Mouse (Mus musculus) ES-E14 (cell line): ENCODE measurements around the gene Olfr266. TPM values are rescaled to one million over a fixed set of nuclear protein-coding genes. Genes with fewer than 3 reads are reported as not detected.

Source experiments
- DNase-seq: peaks from one replicate; pipeline ENCODE4 v3.0.0-alpha.2; 2013; ENCODE audit warnings: low read depth, low spot score
- H3K27ac ChIP-seq: 2 replicates; pipeline ENCODE4 v1.5.1; 2012; ENCODE audit warnings: low read depth, mild to moderate bottlenecking, low read length, moderate library complexity, mixed read lengths; ENCODE audit not compliant: poor library complexity, insufficient read depth, severe bottlenecking
- H3K36me3 ChIP-seq: 2 replicates; pipeline ENCODE4 v1.6.1; 2012; ENCODE audit warnings: mild to moderate bottlenecking, low read length, moderate library complexity, mixed read lengths; ENCODE audit not compliant: control insufficient read depth, poor library complexity, insufficient read depth, severe bottlenecking
- H3K4me1 ChIP-seq, 2 experiments: fragments of 150-350 bp in 1 of 2; sonication (generic) in 1 of 2; 2 replicates each; pipeline ENCODE4 v1.6.1; 2012; ENCODE audit warnings: low read length in 2 of 2, mild to moderate bottlenecking in 1 of 2, mixed read lengths in 1 of 2; ENCODE audit not compliant: control insufficient read depth in 2 of 2, insufficient read depth in 2 of 2, poor library complexity in 1 of 2
- H3K4me3 ChIP-seq, 2 experiments: fragments of 150-350 bp in 1 of 2; sonication (generic) in 1 of 2; 2 replicates each; pipeline ENCODE4 v1.5.1; 2012; ENCODE audit warnings: low read length in 2 of 2, low read depth in 1 of 2, mild to moderate bottlenecking in 1 of 2, mixed read lengths in 1 of 2; ENCODE audit not compliant: insufficient read depth in 1 of 2, poor library complexity in 1 of 2, severe bottlenecking in 1 of 2
- H3K9ac ChIP-seq: 2 replicates; pipeline ENCODE4 v1.6.1; 2012; ENCODE audit warnings: low read depth, mild to moderate bottlenecking, low read length, mixed read lengths; ENCODE audit not compliant: poor library complexity, insufficient read depth, severe bottlenecking
- H3K9me3 ChIP-seq: fragments of 150-350 bp; sonication (generic); 2 replicates; pipeline ENCODE4 v1.6.1; 2012; ENCODE audit warnings: low read depth, mild to moderate bottlenecking, low read length; ENCODE audit not compliant: control insufficient read depth, insufficient read depth
- CHD2 ChIP-seq: IDR thresholded peaks from 2 replicates; pipeline ENCODE4 v1.6.1; 2014; ENCODE audit warnings: mild to moderate bottlenecking, low read depth, low read length, inconsistent platforms
- HCFC1 ChIP-seq: IDR thresholded peaks from 2 replicates; pipeline ENCODE4 v1.6.1; 2012; ENCODE audit warnings: low read length, inconsistent platforms, borderline replicate concordance; ENCODE audit not compliant: insufficient read depth
- MAFK ChIP-seq: IDR thresholded peaks from 2 replicates; pipeline ENCODE4 v1.6.1; 2014; ENCODE audit warnings: mild to moderate bottlenecking, low read depth, low read length, inconsistent platforms; ENCODE audit not compliant: insufficient read depth
- ZC3H11A ChIP-seq: IDR thresholded peaks from 2 replicates; pipeline ENCODE4 v1.6.1; 2012; ENCODE audit warnings: low read depth, mild to moderate bottlenecking, inconsistent platforms, low read length, borderline replicate concordance
- ZNF384 ChIP-seq: IDR thresholded peaks from 2 replicates; pipeline ENCODE4 v1.6.1; 2012; ENCODE audit warnings: low read depth, low read length, inconsistent platforms
- in situ Hi-C, 2 experiments: fragments of 600-800 bp; cut with MboI; formaldehyde crosslinking; loops; one replicate each; pipeline ENCODE4 v1.15.1; 2025; ENCODE audit warnings: low sequenced_read_pairs in 2 of 2, inconsistent platforms in 1 of 2; ENCODE audit not compliant: unreplicated experiment in 2 of 2
- total RNA-seq: library from RNA; depleted of rRNA; stranded (reverse); fragments of 300-350 nt; gene quantifications from 2 replicates; pipeline ENCODE4 v1.2.3, GENCODE M21; 2012; rRNA removed

Gene Olfr266
- total RNA-seq, 1 experiment, result not detected

DNA sequence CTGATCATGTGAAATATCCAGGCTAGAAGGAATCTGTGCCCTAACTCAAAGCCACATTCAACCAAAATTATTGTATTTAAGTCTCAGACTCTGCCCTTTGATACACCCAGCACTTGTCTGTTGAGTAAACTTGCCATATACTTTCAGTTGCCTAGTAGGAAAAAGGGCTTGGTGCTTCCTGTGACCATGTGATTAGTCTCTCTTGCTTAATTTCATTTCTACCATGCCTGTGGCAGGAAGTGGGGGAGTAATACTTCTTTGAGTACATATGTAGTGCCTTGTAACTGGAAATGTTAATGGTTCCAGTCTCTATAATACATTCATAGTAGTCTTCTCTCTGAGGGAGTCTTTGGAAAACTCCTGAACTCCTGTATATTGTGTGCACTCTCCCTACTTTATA, 38.1 kb downstream of the Olfr266 start:
- no peak overlapping the region for H3K9ac ChIP-seq
- no peak overlapping the region for H3K27ac ChIP-seq
- no peak for DNase-seq
- H3K9me3 ChIP-seq, result no peaks in the 10 kb centered on the region
- TF ChIP-seq MAFK (no peak), ZNF384 (no peak), ZC3H11A (no peak), HCFC1 (no peak), CHD2 (no peak)
- no peaks in the 10 kb centered on the region for H3K36me3 ChIP-seq
- H3K4me1 ChIP-seq, result no peaks in the 10 kb centered on the region
- in situ Hi-C loops, result no loop called here
- H3K4me3 ChIP-seq, result no peak overlapping the region

DNA sequence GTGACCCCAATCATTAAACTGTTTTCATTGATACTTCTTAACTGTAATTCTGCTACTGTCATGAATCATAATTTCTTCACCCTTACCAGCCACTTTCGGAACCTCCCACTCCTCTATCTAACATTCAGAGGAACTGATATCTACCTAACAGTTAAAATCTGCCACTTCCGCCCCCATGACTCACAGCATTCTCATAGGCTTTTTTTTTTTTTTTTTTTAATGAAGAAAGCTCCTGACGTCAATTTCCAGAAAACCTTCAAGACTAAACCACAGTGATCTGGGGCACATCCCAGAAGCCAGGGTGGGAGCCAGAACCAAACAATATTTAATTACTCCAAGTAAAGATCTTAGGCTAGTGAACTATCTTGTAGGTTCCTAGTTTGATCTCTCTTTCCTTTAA, 41.0 kb downstream of the Olfr266 start:
- no peak for DNase-seq
- no peak overlapping the region for H3K27ac ChIP-seq
- no peak overlapping the region for H3K4me3 ChIP-seq
- H3K9me3 ChIP-seq, result no peaks in the 10 kb centered on the region
- in situ Hi-C loops, result no loop called here
- no peaks in the 10 kb centered on the region for H3K36me3 ChIP-seq
- TF ChIP-seq ZC3H11A, result no peak
- TF ChIP-seq MAFK, result no peak
- no peak for TF ChIP-seq HCFC1
- TF ChIP-seq CHD2, result no peak
- no peak for TF ChIP-seq ZNF384
- no peaks in the 10 kb centered on the region for H3K4me1 ChIP-seq
- no peak overlapping the region for H3K9ac ChIP-seq

GRCm38 (mm10) chr3:106771834-106772233, 54.3 kb downstream of the Olfr266 start:
- TF ChIP-seq ZC3H11A (no peak), CHD2 (no peak), MAFK (no peak), HCFC1 (no peak)
- Histone ChIP-seq H3K9me3 (no peaks in the 10 kb centered on the region), H3K27ac (no peak overlapping the region), H3K9ac (no peak overlapping the region), H3K4me3 (no peak overlapping the region), H3K4me1 (no peaks in the 10 kb centered on the region), H3K36me3 (no peaks in the 10 kb centered on the region)
- no peak for DNase-seq
- in situ Hi-C loops, result no loop called here

Other genes with a start within 250 kb of the Olfr266 start
- gene Lrif1, start 141.3 kb downstream of the Olfr266 start, total RNA-seq, result 12.0 and 14.9 TPM in 2 replicates
- 0.40 TPM in 1 of 2 replicates, not detected in the other for gene Cd53, start 36.1 kb downstream of the Olfr266 start, total RNA-seq
- 0.85 and 1.1 TPM in 2 replicates for gene Kcna3, start 209.9 kb upstream of the Olfr266 start, total RNA-seq